Mouse (Mus musculus) heart, embryonic 13.5 days (tissue): ENCODE measurements around the gene Chic2. TPM values are rescaled to one million over a fixed set of nuclear protein-coding genes. Genes with fewer than 3 reads are reported as not detected.

Experiments
- ATAC-seq: fragments of 200-750 bp; cut with Nextera tagmentation; 2 replicates; pipeline ENCODE4 v1.8.0; 2017; ENCODE audit warnings: moderate TSS enrichment; ENCODE audit not compliant: insufficient number of reproducible peaks, low FRiP score, low TSS enrichment; ENCODE audit errors: extremely low read depth
- H3K27ac ChIP-seq: fragments of 300-500 bp; sonication (generic); replicated peaks from 2 replicates; pipeline ENCODE4 v1.5.1; 2015; ENCODE audit warnings: moderate library complexity, mild to moderate bottlenecking, inconsistent platforms
- H3K27me3 ChIP-seq: fragments of 300-500 bp; sonication (generic); replicated peaks from 2 replicates; pipeline ENCODE4 v1.6.1; 2015; ENCODE audit warnings: mild to moderate bottlenecking, inconsistent platforms
- H3K36me3 ChIP-seq: fragments of 300-500 bp; sonication (generic); 2 replicates; pipeline ENCODE4 v1.6.1; 2015; ENCODE audit warnings: mild to moderate bottlenecking, inconsistent platforms
- H3K4me1 ChIP-seq: fragments of 300-500 bp; sonication (generic); 2 replicates; pipeline ENCODE4 v1.6.1; 2015; ENCODE audit warnings: inconsistent platforms
- H3K4me2 ChIP-seq: fragments of 300-500 bp; sonication (generic); 2 replicates; pipeline ENCODE4 v1.6.1; 2015; ENCODE audit warnings: inconsistent platforms, mild to moderate bottlenecking, moderate library complexity
- H3K4me3 ChIP-seq: fragments of 300-500 bp; sonication (generic); 2 replicates; pipeline ENCODE4 v1.5.1; 2015; ENCODE audit warnings: moderate library complexity, mild to moderate bottlenecking, inconsistent platforms
- H3K9ac ChIP-seq: fragments of 300-500 bp; sonication (generic); 2 replicates; pipeline ENCODE4 v1.6.1; 2015; ENCODE audit warnings: inconsistent platforms, mild to moderate bottlenecking, moderate library complexity
- H3K9me3 ChIP-seq: fragments of 300-500 bp; sonication (generic); 2 replicates; pipeline ENCODE4 v1.6.1; 2016; ENCODE audit warnings: inconsistent platforms
- WGBS: fragments of 180-500 bp; shearing (Covaris S2); methylation state at CpG from one replicate; pipeline ENCODE4 v1.1.7; 2015; ENCODE audit warnings: mixed read lengths; 5-methylcytosine and 5-hydroxymethylcytosine counted together
- polyA plus RNA-seq: library from polyadenylated mRNA; unstranded; fragments of >200 nt; fragmentation: Nextera tagmentation; extraction: Ambion mirVana; gene quantifications from 2 replicates; pipeline ENCODE4 v1.2.1, GENCODE M21; 2015

The Chic2 gene
- polyA plus RNA-seq, 1 experiment from 2014 or later = 18.6 TPM

DNA sequence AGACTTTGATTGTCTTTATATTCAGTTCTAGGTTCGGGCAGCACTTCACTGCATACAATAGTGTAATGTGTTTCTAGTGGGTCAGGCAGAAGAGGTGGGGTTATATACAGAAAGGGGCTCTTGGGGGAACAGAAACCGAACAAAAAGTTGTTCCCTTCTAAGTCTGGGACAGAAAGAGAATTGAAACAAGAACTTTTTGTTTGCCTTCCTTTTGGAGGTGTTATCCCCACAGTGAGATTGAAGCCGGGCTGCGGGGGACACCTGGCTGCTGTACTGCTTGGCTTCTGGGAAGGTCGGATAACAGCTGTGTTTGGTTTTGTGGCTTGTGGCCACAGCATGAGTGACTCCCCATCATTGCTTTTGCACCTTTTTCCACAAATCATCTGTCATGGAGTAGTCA lies 93.2 kb downstream of the Chic2 start:
- no peak for ATAC-seq
- no peak overlapping the region for H3K27ac ChIP-seq

GRCm38 (mm10) chr5:74949298-74949697 lies 95.3 kb downstream of the Chic2 start:
- Histone ChIP-seq H3K4me2 (no peak overlapping the region), H3K9ac (no peak overlapping the region), H3K27me3 (peaks cover 66% of the 10 kb centered on the region), H3K27ac (no peak overlapping the region), H3K36me3 (no peaks in the 10 kb centered on the region), H3K4me3 (no peak overlapping the region), H3K4me1 (peaks cover 16% of the 10 kb centered on the region), H3K9me3 (no peaks in the 10 kb centered on the region)
- 57% methylated on average over 7 of the region's 7 CpGs for WGBS
- no peak for ATAC-seq

More for the DNA sequence above, 93.2 kb downstream of the Chic2 start:
- Histone ChIP-seq H3K9me3 (no peaks in the 10 kb centered on the region), H3K9ac (no peak overlapping the region), H3K4me2 (no peak overlapping the region), H3K4me3 (no peak overlapping the region), H3K27me3 (peaks cover 73% of the 10 kb centered on the region), H3K36me3 (no peaks in the 10 kb centered on the region), H3K4me1 (peaks cover 7% of the 10 kb centered on the region)
- WGBS = 72% methylated on average over 5 of the region's 5 CpGs

DNA sequence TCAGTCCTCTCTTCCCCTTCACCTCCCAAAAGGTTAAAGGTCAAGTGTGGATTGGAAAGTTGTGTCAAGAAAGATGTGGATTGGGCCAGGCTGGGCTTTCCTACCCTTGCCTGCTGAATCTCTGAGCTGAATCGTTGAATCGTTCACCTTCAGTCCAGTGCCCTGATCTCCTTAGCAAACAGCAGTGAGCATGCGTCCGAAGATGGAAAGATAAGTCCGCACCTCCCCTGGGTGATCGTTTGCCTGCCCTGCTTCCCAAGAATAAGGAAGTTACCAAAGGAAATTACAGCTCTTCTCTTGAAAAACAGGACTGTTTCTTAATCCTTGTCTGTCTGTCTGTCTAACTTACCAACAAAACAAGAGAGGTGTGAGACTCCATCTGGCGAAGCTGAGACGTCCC lies 96.1 kb downstream of the Chic2 start:
- no peak overlapping the region for H3K4me2 ChIP-seq
- no peaks in the 10 kb centered on the region for H3K36me3 ChIP-seq
- 46% methylated on average over 8 of the region's 8 CpGs for WGBS
- no peak overlapping the region for H3K9ac ChIP-seq
- peaks cover 62% of the 10 kb centered on the region for H3K27me3 ChIP-seq
- H3K27ac ChIP-seq = no peak overlapping the region
- H3K9me3 ChIP-seq = no peaks in the 10 kb centered on the region
- no peak for ATAC-seq
- H3K4me3 ChIP-seq = no peak overlapping the region
- peaks cover 22% of the 10 kb centered on the region for H3K4me1 ChIP-seq

Other genes starting within 250 kb of the Chic2 start
- gene Gsx2, start 30.8 kb upstream of the Chic2 start, polyA plus RNA-seq = not detected in 2 replicates
- gene Pdgfra, start 107.5 kb upstream of the Chic2 start, polyA plus RNA-seq = 16.6 and 20.7 TPM in 2 replicates